Mouse (Mus musculus) heart, adult 18-20 months (tissue): ENCODE results near the gene Ttyh2. TPM values are rescaled to one million over a fixed set of nuclear protein-coding genes. Genes with fewer than 3 reads are reported as not detected.
"Not testable (repeated sequence)": the region's sequence is repeated elsewhere in the genome, so short reads cannot be mapped to it uniquely, and the experiment has no call there.

Experiments used
- DNase-seq, 2 experiments: peaks; one replicate each; pipeline ENCODE4 v3.0.0; 2021 to 2022; ENCODE audit warnings: mixed read lengths in 1 of 2
- total RNA-seq, 2 experiments: library from RNA; stranded (reverse); gene quantifications; 2 replicates each; pipeline ENCODE4 v1.2.3; 2021

Ttyh2 gene
- total RNA-seq, 2 experiments from 2014 or later = 3.5 to 4.1 TPM

DNA sequence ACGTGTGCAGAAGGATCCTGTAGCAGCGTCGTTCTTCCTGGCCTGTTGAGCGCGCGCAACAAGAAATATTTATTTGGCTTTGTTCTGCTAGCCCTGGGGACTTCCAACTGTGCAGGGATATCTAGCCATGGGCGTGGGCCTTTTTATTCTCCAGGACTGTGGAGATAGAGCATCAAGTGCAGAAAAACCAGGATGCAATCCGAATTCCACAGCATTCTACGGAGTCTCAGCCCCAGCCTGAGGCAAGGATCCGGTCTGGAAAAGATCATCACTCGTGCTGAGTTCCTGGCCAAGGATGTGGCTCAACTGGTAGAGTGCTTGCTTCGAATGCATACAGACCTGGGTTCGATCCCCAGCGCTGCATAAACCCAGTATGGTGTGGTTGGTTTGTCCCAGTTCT, 13.1 kb upstream of the Ttyh2 start:
- no peak for DNase-seq

DNA sequence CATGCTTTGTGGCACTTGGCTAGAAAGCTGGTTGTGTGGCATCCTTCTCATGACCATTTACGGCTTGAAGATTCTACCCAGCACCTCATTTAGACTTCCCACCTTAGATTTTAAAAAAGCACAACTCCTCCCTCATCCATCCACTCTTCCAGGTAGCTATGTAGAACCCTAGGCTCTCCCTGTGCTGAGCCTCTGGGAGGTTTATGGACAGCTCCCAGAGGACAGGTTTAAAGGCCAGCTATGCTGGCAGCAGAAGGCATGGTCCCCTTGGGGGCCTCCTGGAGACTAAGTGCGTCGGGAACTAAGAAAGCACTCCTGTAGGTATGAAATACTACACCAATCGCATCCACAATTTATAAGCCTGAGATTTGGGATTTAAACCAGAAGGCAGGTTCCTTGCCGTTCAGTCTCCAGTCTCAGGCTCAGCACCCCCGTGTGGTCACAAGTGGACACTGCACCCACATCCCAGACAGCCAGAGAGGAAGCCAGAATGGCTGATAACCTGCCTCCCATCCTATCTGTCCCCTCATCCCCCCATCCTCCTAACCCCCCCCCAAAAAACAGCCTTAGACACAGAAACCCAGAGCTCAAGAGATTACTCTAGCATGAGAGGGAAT, 12.4 kb upstream of the Ttyh2 start:
- peak in 1 of 2 experiments; percentile 58 for DNase-seq

DNA sequence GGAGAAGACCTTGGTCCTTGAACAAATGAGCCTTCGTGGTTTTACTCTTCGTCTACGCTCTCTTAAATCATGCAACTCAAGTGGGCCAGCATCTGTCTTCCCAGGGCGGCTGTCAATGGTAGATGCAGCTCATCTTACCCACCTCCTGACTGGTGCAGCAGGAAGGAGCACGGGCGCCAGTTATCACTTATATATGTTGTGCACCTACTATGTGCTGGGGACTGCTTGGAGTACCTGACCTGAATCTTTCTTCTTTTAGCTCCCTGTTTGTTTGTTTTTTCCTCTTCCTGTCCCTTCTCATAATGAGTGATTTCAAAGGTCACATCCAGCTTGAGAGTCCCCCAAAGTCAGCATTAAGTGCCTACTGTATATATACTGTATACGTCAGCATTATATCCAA, 11.1 kb upstream of the Ttyh2 start:
- no peak for DNase-seq

DNA sequence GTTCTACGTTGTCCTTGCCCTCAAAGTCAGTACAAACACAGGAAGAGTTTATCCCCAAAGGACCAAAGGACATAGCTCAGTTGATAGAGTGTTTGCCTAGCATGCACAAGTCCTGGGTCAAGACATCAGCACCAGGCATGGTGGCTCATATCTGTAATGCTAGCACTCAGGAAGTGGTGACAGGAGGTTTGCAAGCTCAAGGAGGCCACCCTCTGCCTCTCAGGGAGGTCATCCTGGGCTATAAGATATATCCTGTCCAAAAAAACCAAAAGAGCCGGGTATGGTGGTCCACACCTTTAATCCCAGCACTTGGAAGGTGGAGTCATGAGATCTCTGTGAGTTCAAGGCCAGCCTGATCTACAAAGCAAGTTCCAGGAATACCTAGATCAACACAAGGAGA, 9.8 kb upstream of the Ttyh2 start:
- no peak for DNase-seq

DNA sequence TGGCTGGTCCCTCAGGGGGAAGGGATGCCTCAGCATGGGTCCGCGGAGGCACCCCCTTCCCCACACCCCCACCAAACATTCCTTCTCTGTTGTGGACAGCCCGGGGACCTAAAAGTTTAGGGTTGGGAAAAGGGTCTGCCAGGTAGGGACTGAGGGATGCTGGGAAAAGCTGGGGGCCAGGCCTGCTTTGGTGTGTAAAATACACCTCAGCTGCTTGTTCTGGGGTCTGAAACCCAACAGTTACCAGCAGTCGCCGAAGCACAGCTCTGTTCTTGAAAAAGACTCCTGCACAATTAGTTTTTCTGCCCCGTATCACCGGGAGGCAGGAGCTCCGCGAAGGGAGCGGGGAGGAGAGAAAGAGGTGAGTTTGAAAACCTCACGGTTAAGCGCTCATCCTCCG, 8.4 kb upstream of the Ttyh2 start:
- DNase-seq = no peak

DNA sequence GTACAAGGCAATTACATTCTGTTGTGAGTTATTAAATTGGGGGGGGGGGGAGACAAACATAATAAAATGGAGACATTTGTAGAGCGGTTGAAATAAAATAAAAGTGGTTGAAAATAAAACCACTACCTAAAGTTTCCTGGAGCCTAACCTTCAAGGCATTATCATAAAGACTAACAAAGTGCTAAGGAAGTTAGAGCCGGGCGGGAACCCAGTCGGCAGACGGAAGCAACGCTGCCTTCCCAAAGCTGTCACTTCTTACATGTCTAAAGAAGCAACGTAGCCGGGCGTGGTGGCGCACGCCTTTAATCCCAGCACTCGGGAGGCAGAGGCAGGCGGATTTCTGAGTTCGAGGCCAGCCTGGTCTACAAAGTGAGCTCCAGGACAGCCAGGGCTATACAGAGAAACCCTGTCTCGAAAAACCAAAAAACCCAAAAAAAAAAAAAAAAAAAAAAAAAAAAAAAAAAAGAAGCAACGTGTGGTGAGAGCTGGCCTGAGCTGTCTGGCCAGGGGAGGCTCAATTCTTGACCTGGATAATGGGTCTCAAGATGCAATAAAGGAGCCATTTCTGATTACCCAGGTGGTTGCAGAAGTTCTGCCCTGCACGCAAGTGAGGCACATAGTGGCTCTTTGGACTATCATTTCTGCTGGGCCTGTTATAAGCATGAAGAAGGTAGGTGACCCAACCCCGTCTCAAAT, 7.8 kb upstream of the Ttyh2 start:
- no peak for DNase-seq

DNA sequence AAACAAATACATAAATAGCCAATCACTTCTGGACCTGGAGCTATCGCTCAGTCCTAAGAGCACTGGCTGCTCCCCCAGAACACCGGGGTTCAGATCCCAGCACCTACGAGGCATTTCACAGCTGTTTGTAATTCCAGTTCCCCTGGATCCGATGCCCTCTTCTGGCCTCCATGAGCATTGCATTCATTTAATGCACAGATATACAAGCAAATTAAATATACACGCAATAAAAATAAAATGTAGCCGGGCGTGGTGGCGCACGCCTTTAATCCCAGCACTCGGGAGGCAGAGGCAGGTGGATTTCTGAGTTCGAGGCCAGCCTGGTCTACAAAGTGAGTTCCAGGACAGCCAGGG, 7.3 kb upstream of the Ttyh2 start:
- DNase-seq = peak in 1 of 2 experiments; percentile 59

DNA sequence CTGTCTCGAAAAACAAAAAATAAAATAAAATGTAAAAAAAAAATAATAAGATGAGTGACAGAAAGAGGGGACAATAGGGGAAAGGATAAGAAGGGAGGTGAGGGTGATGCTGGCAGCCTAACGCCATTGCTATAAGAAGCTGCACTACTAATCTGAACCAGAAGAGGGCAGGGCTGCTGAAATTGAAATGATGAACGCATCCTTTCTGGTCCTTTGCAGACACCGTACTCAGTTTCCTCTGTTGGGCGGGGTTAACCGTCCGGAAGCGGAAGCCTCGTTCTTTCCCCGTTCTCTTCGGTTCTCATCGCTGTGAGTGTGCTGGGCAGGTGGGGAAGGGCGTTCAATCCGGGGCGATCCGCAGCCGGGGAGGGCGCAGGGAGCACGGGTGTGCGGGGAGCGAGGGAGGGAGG, 6.9 kb upstream of the Ttyh2 start, which contains the start of gene Rpl38:
Gene Rpl38 (plus strand): TSS at position 224 of the 410 bp plus-strand sequence.
- DNase-seq = peak; percentile 95 to 99

DNA sequence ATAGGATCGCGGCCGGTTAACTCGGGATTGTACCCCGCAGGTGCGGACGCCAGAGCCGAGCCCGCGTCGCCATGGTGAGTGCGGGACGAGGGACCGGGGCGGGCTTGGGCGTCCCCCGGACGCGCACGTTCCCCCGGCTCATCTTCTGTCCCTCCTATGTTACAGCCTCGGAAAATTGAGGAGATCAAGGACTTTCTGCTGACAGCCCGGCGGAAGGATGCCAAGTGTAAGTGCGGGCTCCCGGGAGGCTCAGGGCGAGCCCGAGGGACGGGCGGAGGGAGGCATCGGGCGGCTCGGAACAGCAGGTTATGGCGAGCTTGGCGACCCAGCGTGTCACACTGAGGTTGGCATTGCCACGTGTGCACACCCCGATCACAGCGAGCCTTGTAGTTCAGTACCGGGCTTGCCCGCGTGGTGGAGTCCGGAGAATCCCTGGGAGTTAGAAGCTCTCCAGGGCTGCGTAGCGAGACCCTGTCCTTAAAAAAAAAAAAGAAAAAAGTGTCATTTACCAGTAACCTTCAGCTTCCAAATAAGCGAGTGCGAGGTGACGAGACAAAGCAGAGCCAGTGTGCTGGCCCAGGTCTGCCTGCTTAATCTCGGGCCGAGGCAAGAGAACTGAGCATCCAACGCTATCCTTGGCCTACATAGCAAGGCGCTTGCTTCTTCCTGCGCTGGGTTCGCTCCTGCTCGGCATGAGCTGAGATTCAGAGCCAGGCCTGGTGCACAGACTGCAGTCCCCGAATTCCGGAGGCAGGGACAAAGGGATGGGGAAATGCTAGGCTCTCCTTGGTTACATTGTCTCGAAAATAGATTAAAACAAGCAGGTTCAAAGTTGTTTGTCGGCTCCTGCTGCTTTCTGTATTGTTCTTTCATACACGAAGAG, 6.2 kb upstream of the Ttyh2 start:
- peak; percentile 69 to 82 for DNase-seq

DNA sequence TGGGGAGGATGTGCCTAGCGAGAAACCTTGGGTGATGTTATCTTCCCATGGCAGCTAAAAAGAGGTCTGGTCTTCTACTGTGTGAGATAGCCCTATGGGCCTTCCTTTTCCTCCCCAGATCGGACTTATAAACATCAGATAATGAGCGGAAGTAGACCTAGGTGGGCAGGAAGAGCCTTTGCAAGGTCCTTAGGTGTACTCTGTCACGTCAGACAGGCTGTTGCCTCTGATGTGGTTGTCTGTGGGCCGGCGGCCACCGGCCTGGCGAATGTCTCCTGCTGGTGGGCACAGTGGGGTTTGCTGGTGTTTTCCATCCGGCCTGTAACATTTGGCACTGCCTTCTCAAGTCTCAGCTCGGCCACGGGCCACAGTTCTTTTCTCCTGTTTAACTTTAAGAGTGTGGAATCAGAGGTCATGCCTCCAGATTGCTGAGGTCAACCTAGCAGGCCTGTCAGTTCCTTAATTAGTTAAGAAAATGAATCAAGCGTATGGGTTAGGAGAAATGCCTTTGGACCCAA, 5.5 kb upstream of the Ttyh2 start:
- no peak for DNase-seq

DNA sequence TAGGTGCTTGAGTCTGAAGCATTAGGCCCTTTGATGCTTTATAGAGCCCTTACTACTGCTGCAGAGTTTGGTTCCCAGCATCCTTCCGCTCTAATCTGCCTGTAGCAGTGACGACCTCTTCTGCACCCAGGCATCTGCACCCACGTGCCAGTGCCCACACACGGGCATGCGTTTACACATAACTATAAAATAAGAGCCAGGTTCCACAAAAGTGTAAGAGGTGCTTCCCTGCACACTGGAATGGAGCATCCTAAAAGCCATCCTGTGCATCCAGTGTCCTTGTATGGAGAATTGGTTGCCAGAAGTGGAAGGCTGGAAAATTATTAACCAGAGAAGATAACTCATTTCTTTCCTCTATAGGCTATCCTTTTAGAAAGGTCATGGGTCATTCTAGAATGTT, 4.1 kb upstream of the Ttyh2 start:
- DNase-seq = no peak

DNA sequence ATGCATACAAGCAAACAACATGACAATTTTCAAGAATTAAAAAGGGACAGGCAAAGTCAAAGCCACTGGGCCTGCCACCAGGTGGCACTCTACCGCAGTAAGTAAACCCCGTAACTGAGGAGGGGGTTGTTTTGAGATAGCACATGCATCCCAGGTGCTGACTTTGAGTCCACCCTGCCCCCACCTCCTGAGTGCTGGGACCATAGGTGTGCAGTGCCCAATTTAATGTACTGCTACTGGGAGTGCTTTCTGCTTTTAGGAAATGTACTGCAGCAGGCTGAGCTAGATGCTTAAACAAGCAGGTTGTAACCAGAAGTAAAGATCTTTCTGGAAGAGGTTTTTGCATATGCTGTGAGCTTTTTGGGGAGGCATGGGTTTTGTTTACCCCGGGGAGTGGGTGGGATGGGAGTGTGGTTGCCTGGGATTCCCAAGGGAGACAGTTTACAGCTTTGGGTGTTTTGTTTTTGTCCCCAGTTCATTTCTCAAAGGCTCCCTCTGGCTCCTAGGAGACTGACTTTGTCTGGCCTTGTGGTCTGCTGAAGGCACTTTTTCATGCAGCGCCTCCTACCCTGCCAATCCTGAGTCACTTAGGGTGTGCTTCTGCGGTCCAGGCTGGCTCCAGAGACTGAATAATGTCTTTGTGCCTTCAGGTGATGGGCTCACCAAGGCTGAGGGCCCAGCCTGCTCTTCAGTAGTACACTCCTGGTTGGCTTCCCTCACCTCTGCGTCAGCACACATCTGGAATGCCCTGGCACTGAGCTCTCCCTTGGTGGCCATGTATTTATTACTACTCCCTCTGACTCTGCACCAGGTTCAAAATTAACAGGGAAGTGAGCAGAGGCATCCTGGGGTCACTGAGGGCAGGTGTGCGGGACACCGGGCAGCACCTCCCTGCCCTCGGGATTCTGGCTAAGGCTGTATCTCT, 2.2 kb upstream of the Ttyh2 start:
- DNase-seq = peak in 1 of 2 experiments; percentile 54

DNA sequence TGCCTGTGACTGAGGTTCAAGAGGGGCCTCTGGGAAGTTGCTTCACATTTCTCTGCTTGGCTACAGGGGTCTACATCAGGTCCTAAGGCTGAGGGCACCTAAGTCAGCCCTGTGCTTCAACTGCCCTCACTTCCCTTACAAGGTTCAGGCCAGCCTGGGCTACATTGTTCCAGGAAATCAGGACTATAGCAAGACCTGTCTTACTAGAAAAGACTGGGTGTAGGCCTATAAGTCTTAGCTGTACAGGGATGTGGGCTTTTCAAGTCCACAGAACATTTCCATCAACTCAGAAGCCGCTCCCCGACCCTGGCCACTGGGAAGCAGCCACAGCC, 1.5 kb upstream of the Ttyh2 start:
- DNase-seq = no peak

DNA sequence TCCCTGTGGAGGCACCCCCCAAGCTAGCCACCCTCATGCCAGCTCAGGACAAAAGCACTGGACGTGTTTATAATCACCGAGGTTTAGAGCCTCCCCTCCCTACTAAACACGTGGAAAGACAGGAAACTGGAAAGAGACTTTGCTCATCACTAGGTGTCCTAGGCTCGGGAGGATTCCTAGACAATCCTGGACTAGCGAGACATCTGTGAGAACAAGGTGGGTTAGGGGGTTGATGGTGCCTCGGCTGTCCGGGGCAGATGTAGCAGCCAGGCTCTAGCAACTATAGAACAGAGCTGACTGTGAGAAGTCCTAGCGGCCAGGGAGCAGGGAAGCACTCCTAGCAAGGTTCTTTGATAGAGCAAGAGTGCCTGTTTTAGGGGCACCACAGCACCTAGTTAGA, 1.1 kb upstream of the Ttyh2 start:
- DNase-seq = no peak

DNA sequence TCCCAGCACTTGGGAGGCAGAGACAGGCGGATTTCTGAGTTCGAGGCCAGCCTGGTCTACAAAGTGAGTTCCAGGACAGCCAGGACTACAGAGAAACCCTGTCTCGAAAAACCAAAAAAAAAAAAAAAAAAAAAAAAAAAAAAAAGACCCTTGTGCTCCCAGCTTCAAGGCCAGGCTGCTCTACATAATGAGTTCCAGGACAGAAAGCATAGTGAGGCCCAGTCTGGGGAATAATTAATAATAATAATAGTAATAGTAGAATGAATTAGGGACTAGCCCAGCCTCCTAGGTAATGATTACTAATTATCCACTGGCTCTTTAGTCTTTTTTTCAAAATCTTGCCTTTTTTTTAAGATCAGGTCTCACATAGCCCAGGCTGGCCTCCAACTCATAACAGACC, 435 bp upstream of the Ttyh2 start:
- not testable (repeated sequence) for DNase-seq

DNA sequence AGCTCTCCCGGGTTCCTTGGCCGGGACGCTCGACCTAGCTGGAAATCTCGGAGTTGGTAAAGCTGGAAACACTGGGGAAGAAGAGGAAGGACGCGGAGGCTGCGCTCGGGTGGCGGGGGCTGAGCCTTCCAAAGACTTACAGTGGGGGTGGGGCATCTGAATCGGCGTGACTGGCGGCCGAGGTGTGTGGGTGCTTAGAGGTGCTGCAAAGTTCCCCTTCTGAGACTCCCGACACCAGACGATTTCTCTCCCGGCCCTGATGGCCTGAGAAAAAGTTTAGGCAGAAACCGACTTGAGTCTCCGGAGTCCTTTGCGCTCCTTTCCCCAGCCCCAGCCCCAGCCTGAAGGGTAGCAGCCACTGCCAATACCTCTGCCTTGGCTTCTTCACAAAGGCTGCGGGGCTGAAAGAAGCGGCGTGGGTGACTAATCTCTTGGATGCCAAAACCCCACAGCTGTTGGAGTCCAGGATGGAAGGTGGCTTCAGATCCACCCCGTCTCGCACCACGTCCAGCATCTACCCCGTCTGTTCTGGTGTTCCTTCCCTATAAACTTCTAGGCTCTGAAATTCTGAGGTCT, 683 bp downstream of the Ttyh2 start:
- peak; percentile 36 to 57 for DNase-seq

DNA sequence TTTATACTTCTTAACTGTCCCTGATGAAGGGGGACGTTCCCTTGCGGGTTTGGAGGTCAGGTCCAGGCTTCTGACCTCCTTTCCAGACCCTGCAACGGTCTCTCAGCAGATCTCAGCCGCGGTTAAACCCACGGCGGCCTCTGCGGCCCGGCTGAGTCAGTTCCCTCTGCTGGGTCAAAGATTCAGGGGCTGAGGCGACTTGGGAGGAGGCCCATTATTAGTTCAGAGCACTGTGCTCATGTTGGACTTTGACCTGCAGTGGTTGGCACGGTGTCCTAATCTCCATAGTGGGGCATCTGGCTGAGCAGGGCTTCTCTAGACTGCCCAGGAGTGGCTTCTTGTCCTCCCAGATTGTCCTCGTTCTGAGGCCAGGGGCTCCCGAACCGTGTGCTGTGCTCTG, 1.2 kb downstream of the Ttyh2 start:
- DNase-seq = peak; percentile 32 to 40

DNA sequence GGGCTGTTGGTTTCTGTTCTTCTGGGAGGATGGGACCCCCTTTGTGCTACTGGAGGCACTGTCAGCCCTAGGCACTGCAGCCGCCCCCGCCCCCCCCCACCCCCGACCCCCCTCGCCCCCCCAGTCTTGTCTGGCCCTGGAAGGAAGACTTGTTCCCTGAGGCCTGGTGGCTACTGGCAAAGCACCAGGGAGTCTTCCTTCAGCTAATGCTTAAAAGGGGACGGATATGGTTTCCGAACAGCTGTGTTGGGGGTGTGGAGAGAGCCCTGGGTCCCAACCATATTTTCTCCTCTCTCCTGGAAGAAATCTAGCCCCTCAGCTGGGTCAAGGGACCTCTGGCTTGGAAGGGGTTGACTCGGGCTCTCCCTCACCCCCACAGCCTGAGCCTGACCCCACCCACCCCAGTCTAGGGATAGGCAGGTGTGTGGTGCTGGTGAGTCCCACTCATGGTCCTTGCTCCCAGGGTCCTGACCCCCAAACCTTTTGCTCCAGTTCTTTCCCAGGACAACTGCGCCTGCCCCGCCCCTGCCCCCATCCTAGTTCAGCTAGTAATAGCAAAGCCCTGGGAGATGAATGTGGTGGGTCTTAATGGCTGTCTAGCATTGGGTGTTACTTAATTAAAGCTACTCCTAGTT, 1.8 kb downstream of the Ttyh2 start:
- no peak for DNase-seq

DNA sequence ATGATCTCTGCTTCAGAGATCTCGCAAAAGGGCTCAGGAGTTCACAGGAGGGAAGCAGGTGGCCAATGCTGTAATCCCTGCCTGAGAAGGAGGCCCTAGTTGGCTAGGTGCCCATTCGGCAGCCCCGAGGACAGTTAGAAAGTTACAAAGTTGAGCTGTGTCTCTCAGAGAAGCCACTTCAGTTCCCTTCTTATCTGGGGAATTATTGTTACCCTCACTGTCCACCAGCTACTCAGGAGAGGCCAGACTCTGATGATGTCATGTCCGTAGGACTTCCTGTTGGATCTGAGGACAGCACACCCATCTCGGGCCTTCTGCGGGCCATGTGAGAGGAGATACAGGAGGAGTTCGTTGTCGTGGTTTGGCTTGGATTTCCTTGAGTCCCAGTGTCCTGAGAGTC, 4.4 kb downstream of the Ttyh2 start:
- peak; percentile 40 to 72 for DNase-seq

DNA sequence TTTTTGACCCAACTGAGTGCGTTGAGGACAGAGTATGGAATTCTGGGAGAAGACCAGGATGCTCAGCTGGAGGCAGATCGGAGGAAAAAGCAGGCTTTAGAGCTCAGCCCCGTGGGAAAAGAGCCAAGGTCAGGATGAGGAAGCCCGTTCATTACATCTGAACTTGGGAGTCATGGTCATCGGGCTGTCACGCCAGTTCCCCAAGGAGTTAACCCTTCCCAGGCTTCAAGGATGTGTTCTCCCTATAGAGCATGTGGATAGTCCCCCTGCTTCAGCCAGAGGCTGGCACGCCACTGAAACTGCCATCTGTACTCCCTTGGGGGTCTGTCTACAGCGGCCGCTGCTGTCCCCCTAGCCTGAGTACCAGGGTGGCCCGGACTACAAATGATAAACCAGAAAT, 5.1 kb downstream of the Ttyh2 start:
- DNase-seq = peak; percentile 39 to 65

DNA sequence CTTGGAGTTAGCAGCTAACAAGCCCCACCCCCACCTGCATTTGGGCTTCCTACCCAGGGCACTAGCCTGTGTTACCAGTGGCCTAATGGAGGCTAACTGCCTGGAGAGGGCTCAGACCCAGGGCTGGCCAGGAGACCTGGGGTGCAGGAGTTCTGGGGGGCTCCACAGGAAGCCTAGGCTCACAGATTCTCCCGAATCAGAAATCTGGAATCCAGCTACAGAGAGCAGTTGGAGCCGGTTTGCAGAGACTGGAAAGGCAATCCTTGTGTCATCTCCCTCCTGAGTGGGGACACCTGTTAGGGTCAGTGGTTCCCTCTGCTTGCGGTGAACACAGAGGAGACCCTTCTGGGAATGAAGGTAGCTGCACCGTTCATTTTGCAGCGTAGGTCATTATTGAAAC, 5.8 kb downstream of the Ttyh2 start:
- no peak for DNase-seq
